Mouse (Mus musculus) G1E (cell line): ENCODE results near the gene Rfx4.

Source experiments
- CTCF ChIP-seq: IDR thresholded peaks from 2 replicates; pipeline ENCODE4 v1.5.1; 2012; ENCODE audit warnings: low read depth, low read length, inconsistent platforms, mixed read lengths
- GATA1 ChIP-seq: IDR thresholded peaks from 2 replicates; pipeline ENCODE4 v1.6.1; 2012; ENCODE audit warnings: borderline replicate concordance, low read length, inconsistent platforms, mixed read lengths
- TAL1 ChIP-seq: conservative IDR thresholded peaks from 2 replicates; pipeline ENCODE4 v1.6.1; 2012; ENCODE audit warnings: low read depth, low read length, inconsistent platforms, mixed read lengths

DNA sequence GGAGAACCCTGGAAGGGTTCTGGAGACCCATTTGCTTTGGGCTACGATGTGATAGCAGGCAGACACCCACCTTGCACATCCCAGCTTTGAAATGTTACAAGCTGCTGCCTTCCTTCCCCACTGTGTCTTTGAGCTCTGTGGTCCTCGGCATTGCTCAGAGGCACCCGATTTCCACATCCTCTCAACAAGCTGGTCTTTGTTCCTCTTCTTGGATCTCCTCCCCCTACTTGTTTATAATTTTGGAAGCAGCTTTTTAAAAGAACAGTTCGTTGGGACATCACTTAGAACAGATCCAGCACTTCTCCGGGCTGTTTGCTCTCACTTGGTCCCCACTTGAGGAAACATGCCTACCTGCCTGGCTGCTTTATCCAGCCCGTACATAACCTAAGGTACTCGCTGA, 22.1 kb downstream of the Rfx4 start:
- TF ChIP-seq CTCF = no peak
- no peak for TF ChIP-seq TAL1
- TF ChIP-seq GATA1 = no peak
